Mouse (Mus musculus) neural tube, embryonic 11.5 days (tissue): ENCODE results near the gene Bet1l. TPM values are rescaled to one million over a fixed set of nuclear protein-coding genes. Genes with fewer than 3 reads are reported as not detected.
"Not testable (repeated sequence)": the region's sequence is repeated elsewhere in the genome, so short reads cannot be mapped to it uniquely, and the experiment has no call there.

ENCODE experiments used
- ATAC-seq: fragments of 200-750 bp; cut with Nextera tagmentation; 2 replicates; pipeline ENCODE4 v1.8.0; 2017; ENCODE audit warnings: moderate number of reproducible peaks, mild to moderate bottlenecking, moderate TSS enrichment, moderate library complexity; ENCODE audit not compliant: insufficient read depth, low FRiP score, low TSS enrichment
- DNase-seq: peaks from one replicate; pipeline ENCODE4 v3.0.0-alpha.2; 2015; ENCODE audit warnings: low spot score
- H3K27ac ChIP-seq: fragments of 300-500 bp; sonication (generic); 2 replicates; pipeline ENCODE4 v1.5.1; 2014; ENCODE audit warnings: low read depth, mild to moderate bottlenecking, low read length
- H3K27me3 ChIP-seq: fragments of 300-500 bp; sonication (generic); 2 replicates; pipeline ENCODE4 v1.6.1; 2014; ENCODE audit warnings: mild to moderate bottlenecking, low read length, mixed read lengths; ENCODE audit not compliant: control insufficient read depth, insufficient read depth
- H3K36me3 ChIP-seq: fragments of 300-500 bp; sonication (generic); 2 replicates; pipeline ENCODE4 v1.6.1; 2014; ENCODE audit warnings: mild to moderate bottlenecking, low read length, moderate library complexity, mixed read lengths; ENCODE audit not compliant: control insufficient read depth, insufficient read depth
- H3K4me1 ChIP-seq: fragments of 300-500 bp; sonication (generic); 2 replicates; pipeline ENCODE4 v1.6.1; 2014; ENCODE audit warnings: low read length, mixed read lengths; ENCODE audit not compliant: control insufficient read depth, insufficient read depth
- H3K4me2 ChIP-seq: fragments of 300-500 bp; sonication (generic); 2 replicates; pipeline ENCODE4 v1.6.1; 2014; ENCODE audit warnings: low read depth, mild to moderate bottlenecking, moderate library complexity
- H3K4me3 ChIP-seq: fragments of 300-500 bp; sonication (generic); 2 replicates; pipeline ENCODE4 v1.5.1; 2014; ENCODE audit warnings: low read depth, low read length
- H3K9ac ChIP-seq: fragments of 300-500 bp; sonication (generic); 2 replicates; pipeline ENCODE4 v1.6.1; 2014; ENCODE audit warnings: mild to moderate bottlenecking, low read length
- H3K9me3 ChIP-seq: fragments of 300-500 bp; sonication (generic); 2 replicates; pipeline ENCODE4 v1.6.1; 2016; ENCODE audit warnings: low read length; ENCODE audit not compliant: control insufficient read depth
- WGBS: fragments of 180-500 bp; shearing (Covaris S2); extraction: QIAGEN DNeasy Blood & Tissue Kit; methylation state at CpG from one replicate; pipeline ENCODE4 v1.1.7; 2014; 5-methylcytosine and 5-hydroxymethylcytosine counted together
- polyA plus RNA-seq: library from polyadenylated mRNA; unstranded; fragments of >200 nt; fragmentation: Nextera tagmentation; extraction: Ambion mirVana; gene quantifications from 2 replicates; pipeline ENCODE4 v1.2.1, GENCODE M21; 2014

Bet1l gene
- polyA plus RNA-seq, 1 experiment from 2014 or later, result 27.4 TPM

DNA sequence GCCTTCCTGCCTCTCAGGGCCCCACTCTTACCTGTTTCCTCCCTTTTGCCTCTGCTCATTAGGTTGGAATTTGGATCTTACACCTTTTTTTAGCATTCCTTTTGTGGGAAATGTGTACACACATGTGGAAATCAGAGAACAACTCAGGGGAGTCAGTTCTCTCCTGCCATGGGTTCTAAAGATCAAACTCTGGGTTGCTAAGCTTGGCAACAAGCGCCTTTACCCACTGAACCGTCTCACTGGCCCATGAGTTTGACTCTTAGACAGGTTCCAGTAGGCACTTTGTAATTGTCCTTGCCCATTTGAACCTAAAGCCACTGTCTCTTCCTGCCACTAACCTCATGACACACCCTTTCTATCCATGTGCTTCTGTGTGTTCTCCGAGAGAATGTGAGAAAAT lies 37.2 kb upstream of the Bet1l start:
- 89% methylated on average over 3 of the region's 3 CpGs for WGBS
- H3K4me3 ChIP-seq, result no peak overlapping the region
- no peak for DNase-seq
- no peak overlapping the region for H3K4me2 ChIP-seq
- H3K4me1 ChIP-seq, result no peaks in the 10 kb centered on the region
- no peaks in the 10 kb centered on the region for H3K9me3 ChIP-seq
- H3K27ac ChIP-seq, result no peak overlapping the region
- no peak overlapping the region for H3K9ac ChIP-seq
- no peak for ATAC-seq
- no peaks in the 10 kb centered on the region for H3K27me3 ChIP-seq
- peaks cover 14% of the 10 kb centered on the region for H3K36me3 ChIP-seq

- no peaks in the 10 kb centered on the region for H3K4me1 ChIP-seq
- 92% methylated on average over 7 of the region's 7 CpGs for WGBS
- peaks cover 17% of the 10 kb centered on the region for H3K36me3 ChIP-seq
- no peaks in the 10 kb centered on the region for H3K27me3 ChIP-seq
- DNase-seq (no peak), ATAC-seq (no peak)
- no peak overlapping the region for H3K9ac ChIP-seq
- H3K9me3 ChIP-seq, result no peaks in the 10 kb centered on the region
- H3K4me3 ChIP-seq, result no peak overlapping the region
- H3K4me2 ChIP-seq, result no peak overlapping the region
- no peak overlapping the region for H3K27ac ChIP-seq
These were observed 36.7 kb upstream of the Bet1l start for GRCm38 (mm10) chr7:140894031-140894430.

GRCm38 (mm10) chr7:140890636-140891035 lies 33.3 kb upstream of the Bet1l start:
- H3K9me3 ChIP-seq, H3K27me3 ChIP-seq, H3K9ac ChIP-seq, ATAC-seq, H3K4me1 ChIP-seq, H3K4me2 ChIP-seq, H3K27ac ChIP-seq, H3K4me3 ChIP-seq, DNase-seq: not testable (repeated sequence)
- H3K36me3 ChIP-seq, result peaks cover 17% of the 10 kb centered on the region
- WGBS, result 95% methylated on average over 16 of the region's 16 CpGs

DNA sequence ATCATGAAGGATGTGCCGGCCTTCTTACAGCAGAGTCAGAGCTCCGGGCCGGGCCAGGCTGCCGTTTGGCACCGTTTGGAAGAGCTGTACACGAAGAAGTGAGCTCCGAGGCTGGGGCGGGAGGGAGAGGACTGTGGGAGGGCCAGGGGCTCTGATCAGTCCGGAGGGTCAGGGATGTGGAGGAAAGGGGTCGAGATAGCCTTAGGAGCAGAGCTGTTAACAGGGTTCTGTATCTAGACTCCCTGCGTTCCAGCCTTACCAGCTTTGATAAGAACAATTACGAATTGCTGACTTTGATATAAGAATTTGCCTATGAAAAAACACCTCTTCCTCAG lies 25.1 kb upstream of the Bet1l start:
- H3K4me1 ChIP-seq, result 0 out of 2 replicates have a peak, but pooled peaks cover 5% of the 10 kb centered on the region
- no peaks in the 10 kb centered on the region for H3K9me3 ChIP-seq
- H3K27me3 ChIP-seq, result no peaks in the 10 kb centered on the region
- ATAC-seq (peak; percentile 59), DNase-seq (no peak)
- H3K4me3 ChIP-seq, result peak overlapping the region; percentile 66
- peak overlapping the region; percentile 71 for H3K4me2 ChIP-seq
- H3K36me3 ChIP-seq, result peaks cover 3% of the 10 kb centered on the region
- H3K9ac ChIP-seq, result peak overlapping the region; percentile 58
- WGBS, result under 1% methylated on average over 12 of the region's 12 CpGs
- peak overlapping the region; percentile 70; the same call in 1 of the 2 replicates for H3K27ac ChIP-seq

- under 1% methylated on average over 59 of the region's 59 CpGs for WGBS
- peak; percentile 94 for ATAC-seq
- peak; percentile 95 for DNase-seq
These were observed 24.5 kb upstream of the Bet1l start, which contains the start of the genes Psmd13 and Sirt3 for GRCm38 (mm10) chr7:140881696-140882468. Psmd13 (plus strand) TSS chr7:140881968. Sirt3 (minus strand) TSS chr7:140882309.

GRCm38 (mm10) chr7:140880865-140881515 lies 23.6 kb upstream of the Bet1l start:
- Histone ChIP-seq H3K4me2 (peak overlapping the region; percentile 71), H3K27ac (peak overlapping the region; percentile 70; the same call in 1 of the 2 replicates), H3K36me3 (no peaks in the 10 kb centered on the region), H3K9me3 (no peaks in the 10 kb centered on the region), H3K4me1 (0 out of 2 replicates have a peak, but pooled peaks cover 5% of the 10 kb centered on the region), H3K9ac (peak overlapping the region; percentile 58), H3K4me3 (peak overlapping the region; percentile 66), H3K27me3 (no peaks in the 10 kb centered on the region)
- 35% methylated on average over 8 of the region's 8 CpGs for WGBS
- DNase-seq (no peak), ATAC-seq (no peak)

More at GRCm38 (mm10) chr7:140881696-140882468, 24.5 kb upstream of the Bet1l start, which contains the start of the genes Psmd13 and Sirt3:
- Histone ChIP-seq H3K27ac (peak within 1 kb of the TSS; percentile 70), H3K27me3 (no peaks in the 10 kb centered on the region), H3K4me3 (peak within 1 kb of the TSS; percentile 66), H3K4me2 (peak within 1 kb of the TSS; percentile 71), H3K4me1 (0 out of 2 replicates have a peak, but pooled peaks cover 5% of the 10 kb centered on the region), H3K36me3 (no peaks in the 10 kb centered on the region; the same call in 1 of the 2 replicates), H3K9ac (peak within 1 kb of the TSS; percentile 58), H3K9me3 (no peaks in the 10 kb centered on the region)

DNA sequence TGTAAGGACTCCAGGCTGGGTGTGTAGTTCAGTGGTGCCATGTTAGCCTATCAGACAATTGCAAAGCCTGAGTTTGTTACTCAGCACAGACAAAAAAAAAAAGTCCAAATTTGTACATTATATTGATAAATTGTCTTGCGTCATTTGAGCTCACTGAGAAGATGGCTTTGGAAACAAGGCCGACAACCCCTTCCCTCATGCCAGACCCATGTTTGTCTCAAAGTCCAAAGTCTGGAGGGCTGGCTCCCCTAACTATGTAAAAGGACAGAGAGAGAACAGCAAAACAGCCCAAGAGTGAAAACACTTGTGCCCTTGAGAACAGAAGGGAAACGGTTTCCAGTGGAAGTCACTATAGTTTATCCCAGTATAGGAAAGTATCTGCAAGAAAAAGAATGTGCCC lies 23.0 kb upstream of the Bet1l start:
- ATAC-seq (no peak), DNase-seq (no peak)
- no peak overlapping the region for H3K4me3 ChIP-seq
- H3K27ac ChIP-seq, result no peak overlapping the region
- 88% methylated on average over 3 of the region's 3 CpGs for WGBS
- H3K4me2 ChIP-seq, result no peak overlapping the region
- H3K27me3 ChIP-seq, result no peaks in the 10 kb centered on the region
- H3K4me1 ChIP-seq, result 0 out of 2 replicates have a peak, but pooled peaks cover 5% of the 10 kb centered on the region
- no peaks in the 10 kb centered on the region for H3K9me3 ChIP-seq
- no peak overlapping the region for H3K9ac ChIP-seq
- no peaks in the 10 kb centered on the region for H3K36me3 ChIP-seq

DNA sequence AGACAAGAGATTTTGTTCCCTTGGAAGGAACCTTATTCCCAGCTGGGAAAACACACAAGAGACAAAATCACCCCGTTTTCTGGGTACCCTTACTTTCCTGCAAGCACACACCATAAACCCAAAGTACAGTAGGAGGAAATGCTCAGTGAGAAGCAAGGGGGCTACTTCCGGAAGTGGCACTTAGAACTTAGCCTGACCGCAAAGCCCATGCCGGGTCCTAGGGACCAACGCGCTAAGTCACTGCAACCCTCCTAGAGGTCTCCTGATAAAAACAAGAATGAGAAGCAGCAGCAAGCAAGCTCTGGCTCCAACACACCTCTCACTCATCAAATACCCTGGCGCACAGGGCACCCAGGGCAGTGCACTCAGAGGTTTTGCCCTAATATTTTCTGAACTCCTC lies 22.0 kb upstream of the Bet1l start:
- Histone ChIP-seq H3K27me3 (no peaks in the 10 kb centered on the region), H3K27ac (no peak overlapping the region), H3K4me1 (0 out of 2 replicates have a peak, but pooled peaks cover 5% of the 10 kb centered on the region), H3K9me3 (no peaks in the 10 kb centered on the region), H3K9ac (no peak overlapping the region), H3K4me2 (no peak overlapping the region), H3K4me3 (no peak overlapping the region), H3K36me3 (no peaks in the 10 kb centered on the region)
- DNase-seq, result no peak
- no peak for ATAC-seq
- 95% methylated on average over 7 of the region's 7 CpGs for WGBS
